Mouse (Mus musculus) lung, postnatal 4 days (tissue): Measurements from ENCODE around the gene Zfp651.

Source experiments
- DNase-seq, 2 experiments: peaks; one replicate each; pipeline ENCODE4 v3.0.0; 2021

Zfp651 gene

DNA sequence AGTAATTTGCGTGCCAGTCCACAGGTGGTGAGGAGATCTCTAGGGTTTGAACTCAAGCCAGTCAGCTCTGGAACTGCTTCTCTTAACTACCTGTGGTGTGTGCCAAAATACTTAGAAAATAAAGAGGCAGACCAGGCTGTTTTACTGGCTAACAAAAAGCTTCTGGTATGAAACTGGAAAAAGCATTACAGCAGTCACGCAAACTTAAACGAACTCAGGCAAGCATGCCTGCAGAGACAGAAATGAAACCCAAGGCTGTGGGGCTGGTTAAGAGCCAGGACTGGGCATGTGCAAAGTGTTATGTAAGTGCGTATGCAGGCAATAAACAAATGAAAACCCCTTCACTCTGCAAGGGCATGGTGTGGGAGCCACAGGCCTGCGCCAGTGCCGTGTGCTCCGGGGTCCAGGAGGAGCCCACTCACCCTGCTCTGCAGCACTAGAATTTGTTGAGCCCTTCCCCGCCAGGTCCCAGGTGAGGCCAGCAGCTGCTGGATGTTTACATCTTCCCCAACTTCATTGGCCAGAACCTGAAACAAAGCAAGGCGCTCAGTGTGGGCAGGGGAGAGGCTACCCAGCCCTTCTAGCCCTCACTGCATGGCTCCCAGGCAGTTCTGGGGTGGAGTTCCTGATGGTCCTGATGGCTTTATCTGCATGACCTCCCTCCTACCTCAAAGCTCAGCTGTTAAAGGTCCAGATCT lies 60.1 kb downstream of the Zfp651 start:
- DNase-seq: peak; percentile 22 to 53

DNA sequence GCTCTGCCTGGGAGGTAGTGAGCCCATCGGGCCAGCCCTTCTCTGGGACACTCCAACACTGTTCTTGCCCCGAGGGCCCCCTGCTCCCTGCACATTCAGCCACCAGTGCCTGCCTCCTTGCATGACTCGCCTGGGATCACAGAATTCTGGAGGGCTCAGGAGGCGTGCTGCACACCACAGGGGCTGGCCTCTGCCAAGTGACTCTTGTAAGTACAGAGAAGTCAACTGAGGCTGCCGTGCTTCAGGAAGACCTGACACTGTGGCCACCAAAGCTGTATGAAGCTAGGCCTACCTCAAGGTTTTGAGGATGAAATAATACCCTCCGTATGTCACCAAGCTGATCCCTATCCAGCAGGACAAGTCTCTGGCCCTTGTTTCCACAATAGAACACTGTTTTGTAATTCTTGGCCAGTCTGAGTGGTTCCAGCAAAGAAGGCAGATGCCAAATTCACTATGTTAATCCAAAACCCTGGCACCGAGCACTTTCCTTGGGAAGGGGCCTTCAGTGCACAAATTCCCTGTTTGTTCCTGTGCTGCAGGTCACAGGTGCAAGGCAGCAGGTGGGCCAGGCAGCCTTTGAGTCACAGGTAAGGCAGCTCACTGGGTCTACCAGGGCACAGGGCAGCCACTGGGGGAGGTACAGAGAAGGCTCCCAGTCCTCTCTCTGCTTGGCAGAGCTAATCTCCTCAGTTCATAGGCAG lies 60.8 kb downstream of the Zfp651 start:
- DNase-seq: no peak

DNA sequence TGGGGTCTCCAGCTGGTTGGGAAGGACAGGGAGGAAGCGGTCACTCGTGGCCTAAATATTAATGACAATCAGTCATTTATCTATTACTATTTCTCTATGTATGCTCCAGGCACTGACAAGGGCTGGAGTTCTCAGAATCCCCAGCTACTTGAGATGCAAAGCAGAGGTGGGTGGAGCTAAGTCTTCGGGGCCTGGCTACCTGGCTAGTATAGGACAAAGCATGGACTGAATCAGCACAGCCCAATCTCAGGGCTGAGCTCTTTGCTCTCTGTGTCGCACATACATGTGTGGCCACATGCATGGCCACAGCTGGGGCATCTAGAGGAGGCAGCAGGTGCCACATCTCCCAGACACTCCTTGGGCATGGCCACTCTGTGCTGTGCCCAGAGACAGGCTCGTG lies 61.6 kb downstream of the Zfp651 start:
- no peak for DNase-seq
